Mouse (Mus musculus) spleen, postnatal 14 days (tissue): Measurements from ENCODE around the gene Mindy4b-ps.
"Not testable (repeated sequence)": the region's sequence is repeated elsewhere in the genome, so short reads cannot be mapped to it uniquely, and the experiment has no call there.

Source experiments
- DNase-seq, 2 experiments: peaks; one replicate each; pipeline ENCODE4 v3.0.0; 2021 to 2022; ENCODE audit warnings: low spot score in 2 of 2

Mindy4b-ps gene

GRCm38 (mm10) chr3:58822211-58822610 is at the start of gene Mindy4b-ps:
TSS of gene Mindy4b-ps (minus strand) at chr3:58822311.
- DNase-seq: no peak

GRCm38 (mm10) chr3:58871882-58872281 is 49.8 kb upstream of the Mindy4b-ps start:
- DNase-seq: not testable (repeated sequence)

- DNase-seq: no peak
Measured at GRCm38 (mm10) chr3:58865690-58866089, 43.6 kb upstream of the Mindy4b-ps start.

DNA sequence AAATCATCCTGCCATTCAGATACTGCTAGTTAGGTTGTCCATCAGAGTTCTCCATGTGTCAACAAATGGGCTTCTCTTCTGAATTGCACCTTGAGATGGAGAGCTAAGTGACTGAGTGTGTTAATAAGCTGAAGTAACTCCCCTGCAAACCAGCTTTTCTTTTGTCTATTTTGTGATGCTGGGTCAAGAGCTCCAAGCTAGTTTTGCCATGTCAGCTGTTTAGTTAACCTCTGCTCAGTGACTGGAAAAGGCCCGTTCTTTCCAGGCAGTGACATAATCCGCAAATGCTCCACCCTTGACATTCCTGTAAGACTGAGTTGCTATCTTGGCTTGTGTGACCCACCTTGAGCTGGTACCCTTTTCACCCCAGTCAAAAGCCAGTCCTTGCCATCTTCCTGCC is 40.9 kb upstream of the Mindy4b-ps start:
- DNase-seq: no peak

GRCm38 (mm10) chr3:58843415-58843814 is 21.3 kb upstream of the Mindy4b-ps start:
- DNase-seq: no peak

DNA sequence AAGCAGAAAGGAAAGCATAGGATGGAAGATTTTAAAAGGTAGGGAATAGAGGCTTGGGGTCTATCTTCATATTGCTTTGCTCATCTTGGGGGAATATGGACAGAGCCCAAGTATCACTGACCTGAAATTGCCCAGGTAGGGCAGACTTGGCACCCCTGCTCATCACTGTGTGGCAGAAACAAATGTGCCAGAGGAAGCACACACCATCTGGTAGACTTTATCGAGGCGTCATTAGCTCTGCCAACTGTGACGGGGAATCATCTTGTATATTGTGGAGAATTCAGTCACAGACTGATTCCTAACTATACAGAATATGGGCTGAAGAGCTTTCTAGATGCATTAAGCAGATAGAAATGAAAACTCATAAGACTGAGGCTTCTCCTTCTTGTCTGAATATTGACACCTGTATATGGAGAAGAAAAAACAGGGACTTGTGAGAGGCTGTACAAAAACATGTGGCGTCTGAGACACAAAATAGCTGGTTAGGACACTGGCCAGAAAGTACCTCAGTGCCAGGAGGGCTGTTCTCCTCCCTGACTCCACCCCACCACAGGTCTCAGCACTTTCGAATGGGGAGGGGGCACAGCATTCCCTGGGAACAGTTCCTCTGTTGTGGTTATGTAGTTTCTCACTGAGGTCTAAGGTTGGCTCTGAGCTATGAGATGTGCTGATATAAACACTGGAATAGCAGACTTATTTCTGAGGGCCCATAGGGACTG is 11.5 kb upstream of the Mindy4b-ps start:
- DNase-seq: no peak

DNA sequence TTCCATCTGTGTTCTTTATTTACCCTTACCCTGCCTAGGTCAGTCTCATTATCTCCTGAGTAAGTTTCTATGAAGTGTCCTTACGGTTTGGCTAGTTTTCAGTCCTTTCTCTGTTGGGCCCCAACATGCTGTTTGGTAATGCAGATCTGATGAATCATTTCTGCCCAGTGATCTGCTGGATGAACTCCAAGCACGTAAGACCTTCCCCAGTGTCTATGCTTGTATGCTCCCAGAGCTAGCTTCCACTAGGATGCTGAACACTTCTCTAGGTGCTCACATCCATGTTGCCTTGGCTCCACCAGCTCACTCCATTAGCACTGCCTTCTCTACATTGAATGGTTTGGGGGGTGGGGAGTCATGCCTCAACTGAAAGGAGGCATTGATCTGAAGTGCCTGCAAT is 10.8 kb upstream of the Mindy4b-ps start:
- DNase-seq: no peak

DNA sequence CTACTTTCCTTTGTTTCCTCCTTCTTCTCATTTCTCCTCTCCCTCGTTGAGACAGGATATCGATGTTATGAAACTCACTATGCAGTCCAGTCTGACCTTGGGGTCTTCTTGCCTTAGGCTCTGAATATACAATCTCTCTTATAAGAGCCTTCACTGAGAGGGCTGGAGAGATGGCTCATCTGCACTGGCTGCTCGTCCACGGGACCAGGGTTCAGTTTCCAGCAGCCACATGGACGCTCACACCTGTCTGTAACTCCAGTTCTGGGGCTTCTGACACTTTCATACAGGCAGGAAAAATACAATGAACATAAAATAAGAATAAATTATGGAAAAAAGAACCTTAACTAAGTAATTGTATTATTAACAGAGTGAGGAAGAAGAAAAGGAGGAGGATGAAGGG is 9.5 kb upstream of the Mindy4b-ps start:
- DNase-seq: no peak

- DNase-seq: no peak
Measured at GRCm38 (mm10) chr3:58829926-58830325, 7.8 kb upstream of the Mindy4b-ps start.

- no peak for DNase-seq
Measured at GRCm38 (mm10) chr3:58828366-58829153, 6.4 kb upstream of the Mindy4b-ps start.

DNA sequence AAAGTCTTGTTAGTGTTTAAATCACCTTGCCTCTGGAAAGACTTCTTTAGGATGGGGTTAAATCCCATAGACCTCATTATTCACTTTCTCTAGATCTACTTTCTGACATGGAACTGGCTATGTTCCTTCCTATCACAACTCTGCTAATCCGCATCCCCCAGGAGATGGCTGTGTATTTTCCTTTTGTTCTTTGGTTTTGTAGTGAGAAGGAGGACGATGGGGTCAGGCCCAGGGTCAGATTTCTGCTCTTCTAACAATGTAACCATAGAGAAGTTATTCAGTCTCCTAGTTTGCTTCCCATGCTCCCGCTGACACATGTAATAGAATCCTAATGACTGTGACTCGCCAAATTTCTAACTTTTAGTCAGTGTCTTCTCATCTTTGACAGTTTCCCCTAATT is 4.2 kb upstream of the Mindy4b-ps start:
- no peak for DNase-seq

DNA sequence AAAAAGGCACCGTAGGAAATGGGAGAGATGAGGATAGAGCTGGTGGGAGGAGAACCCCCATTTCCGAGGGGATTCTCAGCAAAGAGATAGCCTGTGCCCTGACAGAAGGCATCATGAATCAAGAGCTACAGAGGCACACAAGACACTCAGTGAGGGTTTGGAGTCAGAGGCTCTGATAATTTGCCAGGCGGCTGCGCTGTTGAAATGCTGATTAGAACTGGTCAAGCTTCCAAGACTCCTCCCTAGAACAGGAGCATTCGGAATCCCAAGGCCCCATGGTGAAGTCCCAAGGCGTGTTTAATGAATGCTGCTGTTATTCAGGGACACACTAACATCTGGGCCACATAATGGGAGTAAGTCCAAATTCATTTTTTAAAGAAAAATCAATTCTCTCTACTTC is 4.8 kb downstream of the Mindy4b-ps start:
- no peak for DNase-seq

- DNase-seq: no peak
Measured at GRCm38 (mm10) chr3:58814191-58814590, 7.9 kb downstream of the Mindy4b-ps start.

DNA sequence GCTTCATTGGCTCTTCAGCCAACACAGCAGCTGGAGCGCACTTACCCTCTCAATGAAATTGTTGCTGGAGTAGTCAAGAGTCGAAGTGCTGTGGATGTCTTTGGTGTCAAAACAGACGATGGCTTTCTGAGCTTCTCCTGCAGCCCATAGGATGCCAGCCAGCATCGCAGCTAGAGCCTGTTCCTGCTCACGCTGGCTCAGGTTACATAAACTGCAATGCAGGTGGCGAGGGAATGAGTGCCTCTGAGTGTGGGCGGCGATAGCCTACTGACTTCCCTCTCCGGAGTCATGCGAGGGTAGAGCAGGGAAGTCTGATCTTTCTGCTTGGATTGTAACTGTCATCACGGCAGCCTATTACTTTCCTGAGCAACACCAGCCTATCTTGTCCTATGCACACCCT is 11.8 kb downstream of the Mindy4b-ps start:
- no peak for DNase-seq

- DNase-seq: no peak
Measured at GRCm38 (mm10) chr3:58809111-58809915, 12.8 kb downstream of the Mindy4b-ps start.

DNA sequence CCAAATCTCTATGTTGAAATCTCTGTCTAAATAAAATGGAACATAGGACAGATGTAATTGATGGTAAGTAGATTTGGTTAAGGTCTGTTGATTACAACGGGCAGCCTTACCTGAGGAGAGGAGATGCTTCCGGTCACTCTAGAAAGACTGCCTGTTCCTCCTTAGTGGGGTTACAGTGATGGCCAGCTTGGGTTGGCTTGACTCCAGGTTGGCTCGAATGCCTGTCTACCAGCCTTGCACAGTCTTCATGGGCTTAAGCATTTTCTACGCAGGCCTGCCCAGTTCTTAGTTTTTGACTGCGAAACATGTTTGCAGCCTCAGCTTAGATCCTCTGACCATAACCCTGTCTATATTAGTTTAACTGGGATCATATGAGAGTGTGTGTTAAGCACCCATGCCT is 13.5 kb downstream of the Mindy4b-ps start:
- DNase-seq: no peak

GRCm38 (mm10) chr3:58804745-58805144 is 17.4 kb downstream of the Mindy4b-ps start:
- no peak for DNase-seq

GRCm38 (mm10) chr3:58798676-58799075 is 23.4 kb downstream of the Mindy4b-ps start:
- DNase-seq: no peak

GRCm38 (mm10) chr3:58798245-58798644 is 23.9 kb downstream of the Mindy4b-ps start:
- no peak for DNase-seq

- no peak for DNase-seq
Measured at GRCm38 (mm10) chr3:58789473-58789872, 32.6 kb downstream of the Mindy4b-ps start.

- DNase-seq: no peak
Measured at GRCm38 (mm10) chr3:58789033-58789432, 33.1 kb downstream of the Mindy4b-ps start.

GRCm38 (mm10) chr3:58786470-58786869 is 35.6 kb downstream of the Mindy4b-ps start:
- no peak for DNase-seq
